Mouse (Mus musculus): ENCODE measurements around the gene Fam98c. TPM values are rescaled to one million over a fixed set of nuclear protein-coding genes. Genes with fewer than 3 reads are reported as not detected.

The Fam98c gene
- total and polyA plus RNA-seq, 3 experiments = 14.1 to 15.2 (median 14.5) TPM

- dilution Hi-C loops (cut with MboI; ENCODE audit: extremely low pct_ligation_motif_present, extremely low pct_unique_long_range_greater_than_20kb, low sequenced_read_pairs) (no loop called here), in situ Hi-C loops (cut with MboI; ENCODE audit: low pct_ligation_motif_present, low pct_unique_long_range_greater_than_20kb, low sequenced_read_pairs) (no loop called here)
- Histone ChIP-seq H3K4me1 (ENCODE audit: control insufficient read depth in 1 of 2, insufficient read depth in 2 of 2) (peaks cover 4 to 14% of the 10 kb centered on the region in 2 experiments; a peak in 3 of 4 replicates), H3K4me2 (ENCODE audit: insufficient read depth, low read depth, poor library complexity, severe bottlenecking) (peak overlapping the region; percentile 45), H3K79me2 (replicated peaks; ENCODE audit: control insufficient read depth, extremely low read depth, insufficient read depth, poor library complexity, severe bottlenecking) (peaks cover 37% of the 10 kb centered on the region), H3K9ac (ENCODE audit: insufficient read depth, low read depth) (no peak overlapping the region), H3K36me3 (replicated peaks in 1 of 2; ENCODE audit: control insufficient read depth in 1 of 2, insufficient read depth in 1 of 2, low read length in 1 of 2) (peaks cover 19 to 30% of the 10 kb centered on the region in 2 experiments), H3K9me3 (replicated peaks; ENCODE audit: low read length) (no peaks in the 10 kb centered on the region), H3K27me3 (replicated peaks) (no peaks in the 10 kb centered on the region), H3K27ac (ENCODE audit: insufficient read depth, low read depth) (no peak overlapping the region), H3K4me3 (replicated peaks in 1 of 3; ENCODE audit: low read depth in 2 of 3, low read length in 2 of 3, poor library complexity in 1 of 3) (peak overlapping the region in 2 of 3 experiments; percentile 48 to 90)
- DNase-seq (ENCODE audit: extremely low read depth) = no peak
- TF ChIP-seq USF2 (conservative IDR thresholded peaks at IDR 0.05; ENCODE audit: low read depth, low read length) (no peak), ZC3H11A (IDR thresholded peaks at IDR 0.05; ENCODE audit: low read depth, low read length) (no peak), JUN (IDR thresholded peaks at IDR 0.05; ENCODE audit: insufficient read depth, low read depth, low read length) (no peak), NELFE (IDR thresholded peaks at IDR 0.05; ENCODE audit: low read depth, low read length) (no peak), CHD2 (IDR thresholded peaks at IDR 0.05; ENCODE audit: low read length) (no peak), POLR2AphosphoS2 (IDR thresholded peaks at IDR 0.05; ENCODE audit: low read depth, low read length) (no peak), MAZ (IDR thresholded peaks at IDR 0.05; ENCODE audit: low read depth, low read length) (no peak), MXI1 (IDR thresholded peaks at IDR 0.05; ENCODE audit: low read depth, low read length) (no peak), CHD1 (IDR thresholded peaks at IDR 0.05; ENCODE audit: low read depth, low read length) (no peak), SIN3A (IDR thresholded peaks at IDR 0.05; ENCODE audit: low read length) (no peak), TCF12 (IDR thresholded peaks at IDR 0.05; ENCODE audit: low read depth, low read length) (no peak), ZNF384 (IDR thresholded peaks at IDR 0.05; ENCODE audit: low read depth, low read length) (no peak), E2F4 (IDR thresholded peaks at IDR 0.05; ENCODE audit: insufficient replicate concordance, low read depth, low read length) (no peak), IRF4 (IDR thresholded peaks at IDR 0.05; ENCODE audit: low read depth, low read length) (no peak)
Observed at GRCm38 (mm10) chr7:29180854-29181236, 24.8 kb upstream of the Fam98c start.

GRCm38 (mm10) chr7:29180077-29180853 lies 24.2 kb upstream of the Fam98c start, which contains the start of gene Psmd8:
Gene Psmd8, minus strand, starts transcription at chr7:29180701.
- peak within 1 kb of the TSS; percentile 99 for H3K9ac ChIP-seq (ENCODE audit: insufficient read depth, low read depth)
- dilution Hi-C loops (cut with MboI; ENCODE audit: extremely low pct_ligation_motif_present, extremely low pct_unique_long_range_greater_than_20kb, low sequenced_read_pairs) = no loop called here
- H3K79me2 ChIP-seq (replicated peaks; ENCODE audit: control insufficient read depth, extremely low read depth, insufficient read depth, poor library complexity, severe bottlenecking) = peaks cover 37% of the 10 kb centered on the region
- peak within 1 kb of the TSS; percentile 81 for H3K27ac ChIP-seq (ENCODE audit: insufficient read depth, low read depth)
- H3K4me2 ChIP-seq (ENCODE audit: insufficient read depth, low read depth, poor library complexity, severe bottlenecking) = peak within 1 kb of the TSS; percentile 97
- peaks cover 25 to 36% of the 10 kb centered on the region in 2 experiments for H3K36me3 ChIP-seq (replicated peaks in 1 of 2; ENCODE audit: control insufficient read depth in 1 of 2, insufficient read depth in 1 of 2, low read length in 1 of 2)
- H3K9me3 ChIP-seq (replicated peaks; ENCODE audit: low read length) = no peaks in the 10 kb centered on the region
- H3K27me3 ChIP-seq (replicated peaks) = no peaks in the 10 kb centered on the region
- H3K4me1 ChIP-seq (ENCODE audit: control insufficient read depth in 1 of 2, insufficient read depth in 2 of 2) = peaks cover 4 to 14% of the 10 kb centered on the region in 2 experiments; a peak in 3 of 4 replicates
- DNase-seq (ENCODE audit: extremely low read depth) = peak; percentile 98
- in situ Hi-C loops (cut with MboI; ENCODE audit: low pct_ligation_motif_present, low pct_unique_long_range_greater_than_20kb, low sequenced_read_pairs) = no loop called here
- peak within 1 kb of the TSS; percentile 90 to 97 (median 96) for H3K4me3 ChIP-seq (replicated peaks in 1 of 3; ENCODE audit: low read depth in 2 of 3, low read length in 2 of 3, poor library complexity in 1 of 3)
- TF ChIP-seq ETS1 (conservative IDR thresholded peaks at IDR 0.05; ENCODE audit: low read depth, low read length) (0 out of 2 replicates have a peak, but pooled peaks have one; percentile 33), USF1 (IDR thresholded peaks at IDR 0.05; ENCODE audit: low read depth, low read length) (no peak), ZNF384 (IDR thresholded peaks at IDR 0.05; ENCODE audit: low read depth, low read length) (no peak), SIN3A (IDR thresholded peaks at IDR 0.05; ENCODE audit: low read length) (peak; percentile 66; the same call in 1 of the 2 replicates), MXI1 (IDR thresholded peaks at IDR 0.05; ENCODE audit: low read depth, low read length) (no peak), JUND (conservative IDR thresholded peaks at IDR 0.05; ENCODE audit: low read depth, low read length) (no peak), NRF1 (IDR thresholded peaks at IDR 0.05; ENCODE audit: low read depth, low read length) (peak; percentile 44; the same call in 1 of the 2 replicates), RCOR1 (conservative IDR thresholded peaks at IDR 0.05; ENCODE audit: low read depth, low read length) (no peak; the same call in 1 of the 2 replicates), CHD2 (IDR thresholded peaks at IDR 0.05; ENCODE audit: low read length) (no peak), TBP (conservative IDR thresholded peaks at IDR 0.05; ENCODE audit: low read depth, low read length) (0 out of 2 replicates have a peak, but pooled peaks have one; percentile 33), MAX (IDR thresholded peaks at IDR 0.05; ENCODE audit: low read length) (peak; percentile 36; the same call in 1 of the 2 replicates), POLR2A (IDR thresholded peaks at IDR 0.05; ENCODE audit: low read depth, low read length) (peak; percentile 92), E2F4 (IDR thresholded peaks at IDR 0.05; ENCODE audit: insufficient replicate concordance, low read depth, low read length) (no peak), ZKSCAN1 (IDR thresholded peaks at IDR 0.05; ENCODE audit: borderline replicate concordance, low read depth, low read length) (no peak), RAD21 (IDR thresholded peaks at IDR 0.05; ENCODE audit: low read depth, low read length) (peak; percentile 50), POLR2AphosphoS2 (IDR thresholded peaks at IDR 0.05; ENCODE audit: low read depth, low read length) (peak; percentile 56; the same call in 1 of the 2 replicates), ZC3H11A (IDR thresholded peaks at IDR 0.05; ENCODE audit: low read depth, low read length) (no peak), HCFC1 (IDR thresholded peaks at IDR 0.05; ENCODE audit: low read depth, low read length) (peak; percentile 80), EP300 (IDR thresholded peaks at IDR 0.05; ENCODE audit: low read length) (no peak), ELF1 (IDR thresholded peaks at IDR 0.05; ENCODE audit: low read depth, low read length) (peak; percentile 89), TCF12 (IDR thresholded peaks at IDR 0.05; ENCODE audit: low read depth, low read length) (peak; percentile 96), SMC3 (IDR thresholded peaks at IDR 0.05; ENCODE audit: low read depth, low read length) (peak; percentile 43; the same call in 1 of the 2 replicates), IRF4 (IDR thresholded peaks at IDR 0.05; ENCODE audit: low read depth, low read length) (peak; percentile 68; the same call in 1 of the 2 replicates), NELFE (IDR thresholded peaks at IDR 0.05; ENCODE audit: low read depth, low read length) (peak; percentile 96)

Measured in CH12.LX (cell line).